Mouse (Mus musculus) G1E (cell line): ENCODE results near the gene Plekhg5. TPM values are rescaled to one million over a fixed set of nuclear protein-coding genes. Genes with fewer than 3 reads are reported as not detected.

Experiments
- ATAC-seq: 2 replicates; pipeline ENCODE4 v1.8.0; 2016; ENCODE audit warnings: mild to moderate bottlenecking; ENCODE audit not compliant: insufficient number of reproducible peaks, poor library complexity, low FRiP score, severe bottlenecking; ENCODE audit errors: extremely low read depth
- DNase-seq: peaks from one replicate; pipeline ENCODE4 v3.0.0; 2012; ENCODE audit warnings: low spot score
- H3K27me3 ChIP-seq: 2 replicates; pipeline ENCODE4 v1.6.1; 2012; ENCODE audit warnings: mild to moderate bottlenecking, low read length, inconsistent platforms; ENCODE audit not compliant: insufficient read depth
- H3K36me3 ChIP-seq: replicated peaks from 2 replicates; pipeline ENCODE3; 2012; ENCODE audit warnings: mild to moderate bottlenecking, inconsistent platforms
- H3K4me1 ChIP-seq: 2 replicates; pipeline ENCODE4 v1.6.1; 2012; ENCODE audit warnings: low read depth, low read length, inconsistent platforms, mixed read lengths; ENCODE audit not compliant: insufficient read depth
- H3K4me3 ChIP-seq: 2 replicates; pipeline ENCODE4 v1.5.1; 2012; ENCODE audit warnings: low read depth, mild to moderate bottlenecking, inconsistent platforms, low read length, moderate library complexity, mixed read lengths
- H3K9me3 ChIP-seq: replicated peaks from 2 replicates; pipeline ENCODE4 v1.6.1; 2012; ENCODE audit warnings: inconsistent platforms
- CTCF ChIP-seq: IDR thresholded peaks from 2 replicates; pipeline ENCODE4 v1.5.1; 2012; ENCODE audit warnings: low read depth, low read length, inconsistent platforms, mixed read lengths
- GATA1 ChIP-seq: IDR thresholded peaks from 2 replicates; pipeline ENCODE4 v1.6.1; 2012; ENCODE audit warnings: borderline replicate concordance, low read length, inconsistent platforms, mixed read lengths
- GATA2 ChIP-seq: IDR thresholded peaks from 2 replicates; pipeline ENCODE4 v1.6.1; 2012; ENCODE audit warnings: low read depth, low read length, inconsistent platforms, borderline replicate concordance
- POLR2AphosphoS5 ChIP-seq: IDR thresholded peaks from 2 replicates; pipeline ENCODE4 v1.6.1; 2012; ENCODE audit warnings: low read depth, low read length, inconsistent platforms; ENCODE audit not compliant: insufficient replicate concordance
- TAL1 ChIP-seq: conservative IDR thresholded peaks from 2 replicates; pipeline ENCODE4 v1.6.1; 2012; ENCODE audit warnings: low read depth, low read length, inconsistent platforms, mixed read lengths
- polyA plus RNA-seq: library from polyadenylated mRNA; stranded (reverse); fragments of >175 nt; gene quantifications from 2 replicates; pipeline ENCODE4 v1.2.3, GENCODE M21; 2012
- total RNA-seq, 2 experiments: library from RNA; stranded (forward) in 1 of 2; stranded (reverse) in 1 of 2; fragments of 200-1000 nt in 1 of 2; fragments of >200 nt in 1 of 2; fragmentation: Nextera tagmentation in 1 of 2; gene quantifications; 2 replicates each; pipeline ENCODE4 v1.2.3; 2014 to 2017

Gene Plekhg5
- total and polyA plus RNA-seq, 3 experiments = 1.7 to 4.0 (median 3.9) TPM

- H3K9me3 ChIP-seq = no peaks in the 10 kb centered on the region
- ATAC-seq (no peak), DNase-seq (no peak)
- no peak for TF ChIP-seq GATA1
- no peak for TF ChIP-seq CTCF
- no peak for TF ChIP-seq GATA2
- no peak for TF ChIP-seq TAL1
- no peak for TF ChIP-seq POLR2AphosphoS5
- H3K27me3 ChIP-seq = peaks cover 5% of the 10 kb centered on the region; the same call in 1 of the 2 replicates
- peaks cover 8% of the 10 kb centered on the region for H3K36me3 ChIP-seq
- H3K4me3 ChIP-seq = no peak overlapping the region
- peaks cover 15% of the 10 kb centered on the region for H3K4me1 ChIP-seq
These were observed 37.2 kb downstream of the Plekhg5 start for GRCm38 (mm10) chr4:152109509-152109908.

- DNase-seq = no peak
- H3K36me3 ChIP-seq = peaks cover 8% of the 10 kb centered on the region
- H3K4me1 ChIP-seq = peaks cover 15% of the 10 kb centered on the region
- no peak overlapping the region for H3K4me3 ChIP-seq
- TF ChIP-seq GATA1 (no peak), GATA2 (no peak), TAL1 (no peak), POLR2AphosphoS5 (no peak), CTCF (no peak)
- H3K27me3 ChIP-seq = peaks cover 12% of the 10 kb centered on the region
- H3K9me3 ChIP-seq = no peaks in the 10 kb centered on the region
- no peak for ATAC-seq
These were observed 38.4 kb downstream of the Plekhg5 start for GRCm38 (mm10) chr4:152110689-152111088.

- DNase-seq (no peak), ATAC-seq (no peak)
- H3K4me1 ChIP-seq = peaks cover 10% of the 10 kb centered on the region
These were observed 40.0 kb downstream of the Plekhg5 start for GRCm38 (mm10) chr4:152112329-152112728.

GRCm38 (mm10) chr4:152114080-152114479 lies 41.8 kb downstream of the Plekhg5 start:
- H3K4me1 ChIP-seq = no peaks in the 10 kb centered on the region
- DNase-seq = no peak
- no peak overlapping the region for H3K4me3 ChIP-seq
- no peaks in the 10 kb centered on the region for H3K9me3 ChIP-seq
- TF ChIP-seq TAL1 (no peak), POLR2AphosphoS5 (no peak), CTCF (no peak), GATA2 (no peak), GATA1 (no peak)
- no peak for ATAC-seq
- peaks cover 44% of the 10 kb centered on the region for H3K27me3 ChIP-seq
- no peaks in the 10 kb centered on the region for H3K36me3 ChIP-seq

More at GRCm38 (mm10) chr4:152112329-152112728, 40.0 kb downstream of the Plekhg5 start:
- Histone ChIP-seq H3K36me3 (peaks cover 8% of the 10 kb centered on the region), H3K9me3 (no peaks in the 10 kb centered on the region), H3K4me3 (no peak overlapping the region), H3K27me3 (peaks cover 26% of the 10 kb centered on the region)
- TF ChIP-seq TAL1 (no peak), GATA1 (no peak), POLR2AphosphoS5 (no peak), GATA2 (no peak), CTCF (no peak)

- Histone ChIP-seq H3K4me3 (no peak within 1 kb of the TSS), H3K27me3 (peaks cover 63% of the 10 kb centered on the region), H3K9me3 (no peaks in the 10 kb centered on the region), H3K36me3 (no peaks in the 10 kb centered on the region), H3K4me1 (0 out of 2 replicates have a peak, but pooled peaks cover 2% of the 10 kb centered on the region)
- no peak for DNase-seq
- TF ChIP-seq CTCF = no peak
- TF ChIP-seq GATA1 = no peak
- TF ChIP-seq GATA2 = no peak
- TF ChIP-seq TAL1 = no peak
- TF ChIP-seq POLR2AphosphoS5 = no peak
- ATAC-seq = no peak
These were observed 43.8 kb downstream of the Plekhg5 start, which contains the start of gene Tnfrsf25 for GRCm38 (mm10) chr4:152115921-152116612. TSS of gene Tnfrsf25 (plus strand) at chr4:152115934.

- Histone ChIP-seq H3K4me3 (no peak overlapping the region), H3K4me1 (0 out of 2 replicates have a peak, but pooled peaks cover 2% of the 10 kb centered on the region), H3K36me3 (no peaks in the 10 kb centered on the region), H3K9me3 (no peaks in the 10 kb centered on the region), H3K27me3 (peaks cover 66% of the 10 kb centered on the region)
- no peak for ATAC-seq
- no peak for DNase-seq
- TF ChIP-seq POLR2AphosphoS5 (no peak), GATA2 (no peak), CTCF (no peak), TAL1 (no peak), GATA1 (no peak)
These were observed 45.2 kb downstream of the Plekhg5 start for GRCm38 (mm10) chr4:152117538-152117937.
